Mouse (Mus musculus) brown adipose tissue, adult 24 weeks (tissue): ENCODE data around the gene B4galt3. TPM values are rescaled to one million over a fixed set of nuclear protein-coding genes. Genes with fewer than 3 reads are reported as not detected.
"Not testable (repeated sequence)": the region's sequence is repeated elsewhere in the genome, so short reads cannot be mapped to it uniquely, and the experiment has no call there.

ENCODE experiments used
- H3K27ac ChIP-seq: fragments of 200-500 bp; replicated peaks from 2 replicates; pipeline ENCODE4 v1.5.1; 2012; ENCODE audit warnings: low read depth, mild to moderate bottlenecking, low read length
- H3K4me1 ChIP-seq: fragments of 200-500 bp; 2 replicates; pipeline ENCODE4 v1.6.1; 2012; ENCODE audit warnings: low read length, mixed read lengths; ENCODE audit not compliant: control insufficient read depth, insufficient read depth, insufficient read length
- H3K4me3 ChIP-seq: fragments of 200-500 bp; 2 replicates; pipeline ENCODE4 v1.5.1; 2012; ENCODE audit warnings: low read depth, mild to moderate bottlenecking, low read length, moderate library complexity; ENCODE audit not compliant: insufficient read depth
- polyA plus RNA-seq: library from polyadenylated mRNA; stranded (reverse); fragments of >200 nt; gene quantifications from 2 replicates; pipeline ENCODE4 v1.2.4, GENCODE M21; 2012; ENCODE audit not compliant: missing spikeins, insufficient read depth, insufficient read length

B4galt3 gene
- polyA plus RNA-seq, 1 experiment, result 11.3 TPM

DNA sequence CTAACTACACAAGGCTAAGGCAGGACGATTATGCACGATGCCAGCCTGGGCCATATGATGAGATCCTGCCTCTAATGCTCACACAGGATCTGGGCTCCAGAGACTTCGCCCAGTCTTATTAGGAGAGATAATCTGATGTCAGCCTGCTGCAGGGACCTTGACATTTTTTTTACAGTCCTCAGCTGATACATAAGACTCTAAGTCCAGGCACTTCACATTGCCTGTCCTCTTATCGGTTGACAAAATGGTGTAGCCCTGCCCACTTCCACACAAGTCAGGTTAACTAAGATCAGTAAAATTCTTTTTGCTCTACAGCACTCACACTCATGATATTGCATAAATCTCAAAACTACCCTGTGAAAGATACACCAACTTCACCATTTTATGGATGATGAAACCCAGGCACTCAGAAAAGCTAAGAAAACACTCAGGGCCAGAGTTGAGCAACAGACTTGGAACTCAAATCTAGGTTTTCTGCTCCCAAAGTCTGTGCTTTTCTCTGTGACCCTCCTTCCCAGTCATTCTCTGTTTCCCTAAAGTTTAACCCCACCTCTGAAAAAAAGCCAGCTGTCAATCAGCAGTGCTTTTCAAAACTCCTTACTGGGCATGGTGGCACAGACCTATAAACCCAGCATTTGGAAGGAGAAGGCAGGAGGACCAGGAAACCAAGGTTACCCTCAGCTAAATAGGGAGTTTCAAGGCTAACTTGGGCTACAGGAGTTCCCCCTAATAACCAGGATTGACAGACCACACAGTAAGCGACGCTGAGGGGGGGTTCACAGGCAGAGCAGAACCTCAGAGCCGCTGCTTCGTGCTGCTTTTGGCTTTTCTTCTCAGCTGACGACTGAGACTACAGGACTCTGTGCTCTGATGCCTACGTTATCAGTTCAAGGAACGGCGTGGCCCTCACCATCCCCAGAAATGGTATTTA lies 37.1 kb upstream of the B4galt3 start:
- peak overlapping the region; percentile 58 for H3K27ac ChIP-seq
- peaks cover 3% of the 10 kb centered on the region for H3K4me1 ChIP-seq
- peak overlapping the region; percentile 47 for H3K4me3 ChIP-seq

DNA sequence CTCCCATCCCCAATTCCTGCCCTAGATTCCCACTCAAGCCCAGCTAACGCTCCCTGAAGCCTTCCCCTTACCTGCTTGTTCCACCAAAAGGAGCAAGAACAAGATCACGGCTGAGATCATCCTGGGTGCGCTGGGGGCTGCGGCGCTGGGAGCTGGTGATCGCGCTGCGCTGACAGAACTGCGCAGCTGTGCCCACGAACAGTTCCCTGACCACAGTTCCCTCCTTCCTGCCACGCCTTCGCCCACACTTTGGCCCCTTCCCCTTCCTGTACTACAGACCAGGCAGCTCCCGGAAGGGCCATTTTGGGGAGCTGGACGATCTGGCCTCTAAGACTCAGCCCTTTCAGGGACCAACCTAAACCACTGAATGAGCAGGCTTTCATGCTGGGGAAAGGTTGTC lies 36.0 kb upstream of the B4galt3 start, which contains the start of gene Fcer1g:
Fcer1g (minus strand) TSS at position 240 of the 400 bp plus-strand sequence.
- Histone ChIP-seq H3K4me1 (peaks cover 3% of the 10 kb centered on the region), H3K27ac (peak within 1 kb of the TSS; percentile 58), H3K4me3 (peak within 1 kb of the TSS; percentile 47)

DNA sequence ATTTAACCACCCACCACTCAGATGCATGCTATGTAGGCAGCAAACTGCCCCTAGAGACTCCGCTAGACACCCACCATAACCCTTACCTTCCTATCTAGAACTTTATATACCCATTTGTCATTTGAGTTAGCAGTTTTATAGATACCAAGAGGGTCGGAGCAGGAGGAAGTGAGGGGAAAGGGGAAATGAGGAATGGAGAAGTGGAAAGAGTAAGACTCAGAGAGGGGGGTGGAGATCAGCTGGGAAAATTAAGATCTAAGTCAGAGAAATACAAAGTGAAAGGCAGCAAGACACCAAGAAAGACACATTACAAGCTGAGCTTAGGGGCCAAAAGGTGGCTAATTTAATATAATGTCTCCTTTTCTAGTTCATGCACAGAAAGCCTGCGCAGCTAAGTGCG lies 35.6 kb upstream of the B4galt3 start:
- peaks cover 3% of the 10 kb centered on the region for H3K4me1 ChIP-seq
- H3K4me3 ChIP-seq, result no peak overlapping the region
- peak overlapping the region; percentile 54; the same call in 1 of the 2 replicates for H3K27ac ChIP-seq

DNA sequence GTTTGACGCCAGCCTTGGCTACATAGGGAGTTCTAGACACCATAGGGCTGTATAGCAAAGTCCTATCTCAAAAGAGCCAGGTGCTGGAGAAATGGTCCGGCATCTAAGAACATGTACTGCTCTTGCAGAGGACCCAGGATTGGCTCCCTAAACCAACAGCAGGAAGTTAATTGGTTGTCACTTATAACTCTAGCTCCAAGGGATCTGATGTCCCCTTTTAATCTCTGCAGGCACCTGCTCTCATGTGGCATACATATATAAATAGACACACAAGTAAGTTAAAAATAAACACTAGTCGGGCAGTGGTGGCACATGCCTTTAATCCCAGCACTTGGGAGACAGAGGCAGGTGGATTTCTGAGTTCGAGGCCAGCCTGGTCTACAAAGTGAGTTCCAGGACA lies 34.3 kb upstream of the B4galt3 start:
- no peak overlapping the region for H3K4me3 ChIP-seq
- peaks cover 3% of the 10 kb centered on the region for H3K4me1 ChIP-seq
- H3K27ac ChIP-seq, result no peak overlapping the region

DNA sequence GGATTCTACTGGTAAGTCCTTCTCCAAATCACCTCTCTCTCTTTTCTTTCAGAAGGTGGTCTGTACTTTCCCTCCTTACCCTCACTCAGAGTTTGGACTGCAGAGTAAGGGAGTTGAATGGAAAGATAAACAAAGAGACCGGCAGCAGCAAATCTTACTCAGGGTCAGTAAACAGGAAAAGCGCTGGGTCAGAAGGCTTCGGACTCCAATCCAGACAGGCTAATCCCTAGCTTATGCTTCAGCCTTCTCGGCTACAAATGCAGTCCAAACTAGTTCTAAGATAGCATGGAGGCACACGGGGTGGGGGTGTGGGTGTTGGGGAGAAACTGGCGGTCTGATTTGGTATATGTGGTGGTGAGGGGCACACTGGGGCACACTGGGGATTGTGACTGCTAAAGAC lies 32.7 kb upstream of the B4galt3 start:
- Histone ChIP-seq H3K4me1 (peaks cover 3% of the 10 kb centered on the region), H3K27ac (no peak overlapping the region), H3K4me3 (no peak overlapping the region)

DNA sequence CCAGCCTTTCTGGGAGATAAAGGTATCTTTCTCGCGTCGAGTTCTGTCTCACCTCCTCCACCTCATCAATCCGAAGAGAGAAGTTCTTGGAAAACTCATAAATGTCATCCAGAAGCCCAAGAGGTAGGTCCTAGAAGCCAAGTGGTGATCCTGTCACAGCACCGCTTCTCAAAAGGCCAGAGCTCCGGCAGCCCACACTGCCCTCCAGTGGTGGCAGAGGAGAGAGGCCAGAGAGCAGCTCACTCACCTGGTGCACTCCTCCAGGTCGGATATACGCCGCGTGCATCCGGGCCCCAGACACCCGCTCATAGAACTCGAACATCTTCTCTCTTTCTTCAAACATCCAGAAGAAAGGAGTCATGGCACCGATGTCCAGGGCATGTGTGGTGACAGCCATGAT lies 31.7 kb upstream of the B4galt3 start:
- no peak overlapping the region for H3K27ac ChIP-seq
- no peaks in the 10 kb centered on the region; the same call in 1 of the 2 replicates for H3K4me1 ChIP-seq
- no peak overlapping the region for H3K4me3 ChIP-seq

DNA sequence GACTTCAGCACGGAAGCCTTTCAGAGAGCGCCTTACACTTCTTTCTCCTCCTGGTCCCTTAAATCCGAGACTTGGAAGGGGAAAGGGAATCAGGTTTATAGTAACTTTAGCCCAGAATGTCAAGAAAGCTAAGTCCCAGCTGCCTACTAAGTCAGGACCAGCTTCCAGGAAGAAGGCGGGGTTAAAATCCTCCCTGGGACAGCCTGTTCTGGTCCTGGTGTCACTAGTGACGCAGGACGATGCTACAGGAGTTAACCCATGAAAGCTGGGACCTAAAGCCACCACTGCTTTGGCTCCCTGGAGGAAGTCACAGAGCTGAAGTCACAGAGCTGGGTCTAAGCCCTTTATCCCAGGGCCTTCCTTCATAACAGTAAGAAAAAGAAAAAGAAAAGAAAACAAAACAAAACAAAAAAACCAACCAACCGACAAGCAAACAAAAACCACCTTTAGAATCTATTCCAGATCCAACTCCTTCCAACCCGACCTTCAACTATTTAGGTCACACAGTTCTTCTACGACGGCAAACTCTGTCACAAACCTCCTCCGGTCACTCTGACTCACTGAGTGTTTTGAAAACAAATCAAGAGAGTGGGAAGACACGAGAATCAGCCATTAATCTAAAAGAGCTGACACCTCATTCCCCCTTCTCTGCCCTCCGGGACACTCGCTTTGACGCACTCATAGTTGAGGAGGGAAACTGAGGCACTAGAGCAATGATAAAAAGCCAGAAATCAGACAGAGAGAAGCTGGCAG lies 30.0 kb upstream of the B4galt3 start:
- H3K4me1 ChIP-seq, result no peaks in the 10 kb centered on the region; the same call in 1 of the 2 replicates
- no peak overlapping the region for H3K4me3 ChIP-seq
- H3K27ac ChIP-seq, result peak overlapping the region; percentile 73

DNA sequence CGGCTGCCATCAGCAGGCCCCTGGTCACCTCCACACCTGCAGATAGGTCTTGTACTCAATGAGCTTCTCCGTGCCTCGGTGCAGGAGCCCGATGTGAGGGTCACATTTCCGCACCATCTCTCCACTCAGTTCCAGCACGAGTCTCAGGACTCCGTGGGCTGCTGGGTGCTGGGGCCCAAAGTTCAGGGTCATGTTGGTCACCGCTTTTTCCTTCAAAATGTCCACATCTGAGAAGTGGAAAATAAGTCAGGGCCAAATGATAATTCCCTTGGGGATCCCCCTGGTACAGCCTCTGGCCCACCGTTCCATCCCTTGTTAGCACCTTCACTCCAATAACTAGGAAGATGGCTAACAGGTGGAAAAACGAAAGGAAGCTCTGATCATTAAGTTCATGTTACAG lies 29.2 kb upstream of the B4galt3 start:
- Histone ChIP-seq H3K27ac (peak overlapping the region; percentile 73), H3K4me3 (no peak overlapping the region), H3K4me1 (no peaks in the 10 kb centered on the region; the same call in 1 of the 2 replicates)

DNA sequence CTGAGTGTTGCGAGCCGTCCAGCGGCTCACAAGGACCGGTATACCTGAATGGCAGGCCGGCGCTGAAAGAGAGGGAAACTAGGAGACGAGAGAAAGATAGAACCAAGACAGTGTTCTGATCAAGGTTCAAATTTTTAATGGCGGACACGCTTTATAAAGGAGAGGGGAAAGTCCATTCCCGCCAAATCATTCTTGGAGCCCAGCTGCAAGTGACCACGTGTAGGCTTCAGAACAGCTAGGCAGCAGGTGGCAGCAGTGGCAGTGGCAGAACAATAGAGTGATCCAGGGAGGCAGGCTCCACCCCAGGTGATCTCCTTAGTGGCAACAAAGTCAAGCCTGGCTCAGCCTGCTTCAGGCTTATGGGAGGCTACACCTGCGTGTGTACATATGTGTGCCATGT lies 28.2 kb upstream of the B4galt3 start:
- H3K4me3 ChIP-seq, H3K4me1 ChIP-seq, H3K27ac ChIP-seq: not testable (repeated sequence)

DNA sequence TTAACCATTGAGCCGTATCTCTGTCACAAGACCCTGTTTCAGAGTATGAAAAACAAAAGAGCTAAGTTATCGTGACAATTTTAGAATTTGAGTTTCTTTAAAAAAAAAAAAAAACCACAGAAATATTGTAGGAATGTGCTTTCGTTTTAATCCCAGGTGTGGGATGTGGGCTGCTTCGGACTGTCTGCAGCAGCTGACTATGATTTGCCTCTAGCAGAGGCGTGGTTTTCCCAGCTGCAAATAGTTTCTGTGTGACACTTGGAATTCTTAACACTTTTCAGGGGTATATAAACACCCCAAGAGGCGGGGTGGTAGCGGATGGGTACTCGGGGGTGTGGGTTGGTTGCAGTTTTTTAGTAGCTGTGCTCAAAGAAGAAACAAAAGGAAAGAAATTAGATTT lies 24.8 kb upstream of the B4galt3 start:
- Histone ChIP-seq H3K27ac (no peak overlapping the region), H3K4me3 (peak overlapping the region; percentile 85; the same call in 1 of the 2 replicates), H3K4me1 (peaks cover 11% of the 10 kb centered on the region)

DNA sequence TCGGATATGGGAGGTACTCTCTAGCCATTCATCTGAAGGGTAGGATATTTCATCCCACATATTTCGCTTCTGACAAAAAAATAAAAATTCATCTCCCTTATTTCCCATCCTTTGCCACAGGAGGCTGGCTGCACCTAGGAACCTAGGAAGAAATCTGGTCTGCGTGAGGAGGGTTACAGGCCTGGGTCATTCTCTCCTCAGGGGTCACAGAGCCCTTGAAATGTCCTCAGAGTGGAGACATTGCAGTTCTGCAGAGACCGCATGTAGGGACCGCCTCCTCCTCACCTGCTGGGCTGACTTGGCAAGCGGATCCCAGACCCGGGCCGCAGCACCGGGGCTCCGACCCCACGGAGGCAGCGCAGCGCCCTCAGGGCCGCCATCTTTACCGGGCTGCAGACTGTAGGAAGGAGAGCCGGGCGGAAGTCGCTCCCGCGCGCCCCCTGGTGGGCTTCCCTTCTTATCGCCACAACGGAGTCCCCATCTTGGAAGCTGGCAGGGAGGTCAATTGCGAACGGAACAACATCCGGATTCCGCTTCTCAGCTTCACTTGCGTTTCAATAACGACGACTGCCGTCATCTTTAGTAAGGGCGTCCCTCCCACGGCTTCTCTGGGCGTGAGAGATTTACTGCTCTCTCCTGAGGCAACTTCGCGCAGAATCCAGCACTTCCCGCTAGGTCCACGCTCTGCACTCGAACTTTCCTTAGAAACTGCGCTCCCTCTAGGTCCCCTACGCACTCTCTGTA lies 23.2 kb upstream of the B4galt3 start:
- H3K4me3 ChIP-seq, result peak overlapping the region; percentile 85
- peak overlapping the region; percentile 97 for H3K27ac ChIP-seq
- peaks cover 13% of the 10 kb centered on the region for H3K4me1 ChIP-seq

DNA sequence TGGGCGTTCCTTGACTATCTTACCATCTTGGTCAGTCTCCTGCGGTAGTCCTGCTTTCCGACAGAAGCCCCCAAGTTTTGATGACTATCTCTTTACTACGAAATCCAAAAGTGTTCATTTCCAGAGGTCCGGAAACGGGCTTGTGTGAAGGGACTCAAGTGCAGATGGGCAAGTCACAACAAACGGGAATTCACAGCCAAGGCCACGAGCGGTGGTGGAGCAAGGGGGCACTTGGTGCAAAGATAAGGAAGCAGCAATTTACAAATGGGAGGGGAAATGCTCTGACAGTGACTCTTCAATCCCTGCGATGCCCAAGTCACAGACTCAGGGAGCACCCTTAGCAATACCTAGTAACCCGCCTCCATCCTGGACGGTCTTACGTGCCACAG lies 22.7 kb upstream of the B4galt3 start:
- Histone ChIP-seq H3K27ac (peak overlapping the region; percentile 86), H3K4me3 (peak overlapping the region; percentile 48), H3K4me1 (peaks cover 16% of the 10 kb centered on the region)

DNA sequence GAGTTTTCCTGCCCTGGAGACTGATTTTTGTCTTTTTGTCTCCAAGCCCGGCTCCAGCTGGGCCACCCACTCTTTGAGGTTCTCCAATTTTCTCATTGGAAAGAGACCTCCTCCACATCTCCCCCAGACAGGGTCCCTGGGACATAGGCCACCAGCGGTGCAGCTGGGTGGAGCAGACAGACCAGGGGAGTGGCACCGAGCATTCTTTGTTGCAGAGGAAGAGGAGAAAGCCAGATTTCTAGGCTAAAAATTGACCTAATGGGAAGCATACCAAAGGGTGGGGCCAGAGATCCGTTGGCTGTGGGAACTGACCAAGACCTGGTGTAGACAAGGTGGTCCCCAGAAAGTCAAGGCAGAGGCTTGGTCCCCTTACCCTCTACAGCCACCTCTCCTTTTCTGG lies 22.2 kb upstream of the B4galt3 start:
- Histone ChIP-seq H3K27ac (peak overlapping the region; percentile 86), H3K4me1 (peaks cover 16% of the 10 kb centered on the region), H3K4me3 (peak overlapping the region; percentile 48)

DNA sequence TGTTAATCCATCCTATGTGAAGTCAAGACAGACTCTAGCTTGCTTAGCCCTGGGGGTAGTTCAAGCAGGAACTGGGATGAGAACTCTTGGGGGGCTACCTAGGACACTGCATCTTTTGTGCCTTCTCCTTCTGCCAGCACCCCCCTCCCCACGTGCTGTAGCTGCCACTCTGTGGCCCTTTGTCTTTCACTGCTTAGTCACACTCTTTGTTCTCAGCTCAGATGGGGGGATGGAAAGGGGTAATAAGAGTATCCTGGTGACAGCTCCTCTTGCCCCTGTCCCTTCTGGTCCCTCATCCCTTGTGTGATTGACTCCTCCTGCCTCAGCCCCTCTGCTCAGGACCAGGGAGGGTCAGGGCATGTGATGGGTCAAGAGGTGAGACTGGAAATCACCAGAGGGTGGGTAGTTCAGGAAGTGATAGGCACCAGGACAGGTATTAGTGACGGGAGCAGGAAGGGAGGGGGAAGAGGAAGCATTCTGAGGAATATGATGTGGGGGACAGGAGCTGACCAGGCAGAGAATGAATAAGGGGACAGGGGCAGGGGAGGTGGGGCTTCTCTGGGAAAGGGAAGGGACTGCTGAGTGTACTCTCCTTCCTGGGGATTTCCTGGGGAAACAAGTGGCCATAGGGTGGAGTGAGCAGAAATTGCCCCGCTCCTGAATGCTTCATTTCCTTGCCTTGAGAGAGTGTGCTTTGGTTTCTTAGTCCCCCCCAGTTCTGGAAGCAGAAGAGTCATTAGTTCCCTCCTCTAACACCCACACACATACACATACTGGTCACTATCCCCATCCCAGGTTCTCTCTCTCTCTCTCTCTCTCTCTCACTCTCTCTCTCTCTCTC lies 21.5 kb upstream of the B4galt3 start:
- no peak overlapping the region; the same call in 1 of the 2 replicates for H3K4me3 ChIP-seq
- peak overlapping the region; percentile 86 for H3K27ac ChIP-seq
- peaks cover 16% of the 10 kb centered on the region for H3K4me1 ChIP-seq
